Mouse (Mus musculus): ENCODE measurements around the gene Slc29a3. TPM values are rescaled to one million over a fixed set of nuclear protein-coding genes. Genes with fewer than 3 reads are reported as not detected.

Slc29a3 gene
- 10.1 TPM for polyA plus RNA-seq (2015; fragmentation: Illumina TruSeq; extraction: RNeasy Lipid Tissue Mini Kit (QIAGEN cat#74804); ENCODE audit: low read depth, low replicate concordance)

DNA sequence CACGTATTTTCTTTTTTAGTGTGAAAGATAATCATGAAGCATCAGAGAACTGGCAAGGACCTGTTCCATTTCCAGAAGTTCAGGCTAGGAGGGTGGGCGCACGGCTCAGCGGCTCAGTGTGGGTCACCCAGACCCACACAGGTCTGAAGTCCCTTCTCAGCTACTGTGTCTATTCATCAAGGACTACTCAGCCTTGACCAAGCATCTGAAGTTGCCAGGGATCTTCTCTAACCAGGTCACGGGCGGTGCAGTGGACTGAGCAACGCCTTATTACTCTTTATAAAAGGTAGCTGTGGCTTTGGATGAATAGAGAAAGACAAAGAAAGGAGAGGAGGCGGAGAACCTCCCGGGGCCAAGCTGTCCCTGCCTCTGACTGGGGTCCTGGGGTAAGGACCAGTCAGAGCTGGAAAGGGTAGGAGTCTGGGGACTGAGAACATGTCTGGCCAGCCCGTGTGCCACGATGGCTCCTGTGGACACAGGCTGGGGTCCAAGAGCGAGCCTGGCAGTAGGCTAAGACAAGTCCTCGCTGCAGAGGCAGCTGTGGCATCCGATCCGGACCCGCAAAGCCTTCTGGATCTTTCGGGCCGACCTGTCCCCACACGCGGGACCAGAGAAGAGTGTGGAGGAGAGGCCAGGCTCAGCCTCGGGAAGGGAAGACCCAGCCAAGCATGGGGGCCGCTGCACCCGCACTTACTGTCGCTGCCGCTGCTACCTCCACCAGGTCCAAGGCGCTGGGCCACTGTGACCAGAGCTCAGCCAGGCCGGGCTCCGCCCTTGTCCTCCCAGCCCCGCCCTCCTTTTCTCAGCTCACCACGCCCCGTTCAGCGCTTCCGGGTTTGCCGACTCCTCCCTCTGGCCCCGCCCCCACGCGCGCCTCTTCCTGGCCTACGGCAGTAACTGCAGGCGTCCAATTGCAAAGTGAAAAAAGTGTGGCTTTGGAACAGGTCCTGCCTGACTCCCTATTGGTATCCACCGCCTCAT is at the start of gene Slc29a3:
Gene Slc29a3 (minus strand): TSS at position 755 of the 981 bp plus-strand sequence.

DNA sequence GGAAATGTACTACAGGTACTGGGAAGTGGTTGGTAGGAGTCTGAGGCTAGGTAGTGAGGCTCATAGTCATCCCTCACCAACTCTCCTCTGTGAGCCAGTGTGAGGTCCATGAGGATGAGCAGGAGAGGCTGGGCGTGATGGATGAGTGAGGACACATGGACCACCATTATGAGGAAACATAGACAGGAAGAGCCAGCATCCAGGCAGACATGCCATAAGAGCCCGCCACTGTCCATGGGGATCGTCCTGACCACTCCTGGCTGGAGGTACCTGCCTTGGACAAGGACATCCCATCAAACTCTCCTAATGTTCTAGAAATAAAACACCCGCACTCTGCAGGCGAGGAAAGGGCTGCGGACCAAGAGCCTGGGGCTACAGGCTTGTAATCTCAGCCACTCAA is 56.2 kb downstream of the Slc29a3 start, which contains the start of gene Cdh23:
Gene Cdh23 (minus strand): TSS at position 101 of the 400 bp plus-strand sequence.

Other genes starting within 250 kb of the Slc29a3 start
- gene Cdh23, start 56.3 kb downstream of the Slc29a3 start, polyA plus RNA-seq (2015; fragmentation: Illumina TruSeq; extraction: RNeasy Lipid Tissue Mini Kit (QIAGEN cat#74804); ENCODE audit: low read depth, low replicate concordance), result 0.94 TPM
- 15.8 TPM for gene Unc5b, start 78.8 kb upstream of the Slc29a3 start, polyA plus RNA-seq (2015; fragmentation: Illumina TruSeq; extraction: RNeasy Lipid Tissue Mini Kit (QIAGEN cat#74804); ENCODE audit: low read depth, low replicate concordance)